Mouse (Mus musculus) hindbrain, embryonic 13.5 days (tissue): Measurements from ENCODE around the gene Baz1a. TPM values are rescaled to one million over a fixed set of nuclear protein-coding genes. Genes with fewer than 3 reads are reported as not detected.

ENCODE experiments used
- ATAC-seq: fragments of 200-750 bp; cut with Nextera tagmentation; 2 replicates; pipeline ENCODE4 v1.8.0; 2017; ENCODE audit warnings: moderate TSS enrichment; ENCODE audit not compliant: low FRiP score
- H3K27ac ChIP-seq: fragments of 300-500 bp; sonication (generic); 2 replicates; pipeline ENCODE4 v1.5.1; 2015; ENCODE audit warnings: inconsistent platforms, mild to moderate bottlenecking, moderate library complexity
- H3K27me3 ChIP-seq: fragments of 300-500 bp; sonication (generic); 2 replicates; pipeline ENCODE4 v1.6.1; 2015; ENCODE audit warnings: mild to moderate bottlenecking, inconsistent platforms
- H3K36me3 ChIP-seq: fragments of 300-500 bp; sonication (generic); 2 replicates; pipeline ENCODE4 v1.6.1; 2015; ENCODE audit warnings: mild to moderate bottlenecking, inconsistent platforms
- H3K4me1 ChIP-seq: fragments of 300-500 bp; sonication (generic); replicated peaks from 2 replicates; pipeline ENCODE4 v1.6.1; 2015; ENCODE audit warnings: inconsistent platforms
- H3K4me2 ChIP-seq: fragments of 300-500 bp; sonication (generic); 2 replicates; pipeline ENCODE4 v1.6.1; 2015; ENCODE audit warnings: inconsistent platforms, mild to moderate bottlenecking, moderate library complexity
- H3K4me3 ChIP-seq: fragments of 300-500 bp; sonication (generic); 2 replicates; pipeline ENCODE4 v1.5.1; 2015; ENCODE audit warnings: mild to moderate bottlenecking, inconsistent platforms
- H3K9ac ChIP-seq: fragments of 300-500 bp; sonication (generic); 2 replicates; pipeline ENCODE4 v1.6.1; 2015; ENCODE audit warnings: mild to moderate bottlenecking, inconsistent platforms
- H3K9me3 ChIP-seq: fragments of 300-500 bp; sonication (generic); 2 replicates; pipeline ENCODE4 v1.6.1; 2016; ENCODE audit warnings: inconsistent platforms
- WGBS: fragments of 180-500 bp; shearing (Covaris S2); methylation state at CpG from one replicate; pipeline ENCODE4 v1.1.7; 2015; 5-methylcytosine and 5-hydroxymethylcytosine counted together
- polyA plus RNA-seq: library from polyadenylated mRNA; unstranded; fragments of >200 nt; fragmentation: Nextera tagmentation; extraction: Ambion mirVana; gene quantifications from 2 replicates; pipeline ENCODE4 v1.2.1, GENCODE M21; 2015

The Baz1a gene
- polyA plus RNA-seq, 1 experiment from 2014 or later, result 12.8 TPM

DNA sequence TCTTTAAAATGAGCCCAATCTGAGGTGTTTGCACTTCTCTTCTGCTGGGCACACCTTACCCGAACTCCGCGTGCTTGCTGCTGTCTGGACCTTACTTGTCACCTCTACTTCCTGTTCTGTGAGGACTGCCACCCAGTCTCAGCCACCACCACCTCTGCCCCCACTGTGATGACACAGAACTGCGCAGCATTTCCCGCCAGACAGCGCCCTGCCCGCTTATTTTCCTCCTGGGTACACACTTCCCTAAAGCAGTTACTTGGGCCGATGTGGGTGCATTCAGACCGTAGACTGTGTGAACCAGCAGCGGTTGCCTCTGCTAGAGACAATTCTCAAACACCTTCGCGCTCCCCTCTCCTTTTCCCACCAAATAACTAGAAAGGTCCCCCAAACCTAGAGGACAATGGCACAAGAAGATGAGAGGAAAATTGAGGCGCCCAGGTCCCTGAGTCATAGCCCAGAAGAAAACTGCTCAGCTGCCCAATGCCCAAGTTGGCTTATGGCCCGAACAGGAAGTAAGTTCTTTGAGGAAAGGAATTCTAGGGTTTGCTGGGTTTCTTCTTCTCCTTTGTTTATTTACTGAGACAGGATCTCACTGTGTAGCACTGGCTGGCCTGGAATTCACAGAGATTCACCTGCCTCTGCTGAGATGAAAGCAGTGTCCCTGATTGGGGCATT, 15.0 kb downstream of the Baz1a start:
- no peaks in the 10 kb centered on the region for H3K36me3 ChIP-seq
- no peak overlapping the region for H3K4me3 ChIP-seq
- no peak overlapping the region for H3K4me2 ChIP-seq
- no peak overlapping the region for H3K9ac ChIP-seq
- WGBS, result 85% methylated on average over 14 of the region's 14 CpGs
- H3K4me1 ChIP-seq, result no peaks in the 10 kb centered on the region
- H3K27me3 ChIP-seq, result no peaks in the 10 kb centered on the region
- no peak overlapping the region for H3K27ac ChIP-seq
- H3K9me3 ChIP-seq, result no peaks in the 10 kb centered on the region
- ATAC-seq, result no peak

GRCm38 (mm10) chr12:54998411-54998810, 15.7 kb downstream of the Baz1a start:
- Histone ChIP-seq H3K36me3 (no peaks in the 10 kb centered on the region), H3K4me1 (no peaks in the 10 kb centered on the region), H3K27ac (no peak overlapping the region), H3K9me3 (no peaks in the 10 kb centered on the region), H3K4me3 (no peak overlapping the region), H3K4me2 (no peak overlapping the region), H3K9ac (no peak overlapping the region), H3K27me3 (no peaks in the 10 kb centered on the region)
- ATAC-seq, result no peak
- WGBS, result 85% methylated on average over 5 of the region's 5 CpGs

DNA sequence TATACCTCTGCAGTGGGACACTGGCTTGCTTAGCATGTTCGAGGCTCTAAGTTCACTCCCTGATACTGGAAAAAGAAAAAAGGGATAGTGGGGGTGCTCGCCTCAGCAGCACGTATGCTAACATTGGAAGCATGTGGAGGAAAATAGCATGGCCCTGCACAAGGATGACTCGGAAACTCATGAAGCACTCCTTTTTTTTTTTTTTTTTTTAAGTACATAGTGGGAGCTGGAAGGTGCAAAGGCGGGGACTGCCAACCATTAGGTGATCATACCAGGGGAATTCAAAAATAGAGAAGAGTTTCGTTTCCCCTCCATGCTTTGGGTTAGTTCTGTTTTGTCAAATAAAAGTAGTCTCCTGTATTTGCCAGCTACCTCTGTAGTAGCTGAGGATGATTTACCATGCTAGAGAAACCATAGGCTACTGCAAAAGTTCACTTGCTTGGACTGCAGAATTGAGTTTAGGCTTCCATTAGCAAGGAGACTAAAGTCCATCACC, 17.1 kb downstream of the Baz1a start:
- Histone ChIP-seq H3K4me2 (no peak overlapping the region), H3K27me3 (no peaks in the 10 kb centered on the region), H3K36me3 (no peaks in the 10 kb centered on the region), H3K27ac (no peak overlapping the region), H3K9me3 (no peaks in the 10 kb centered on the region), H3K4me1 (no peaks in the 10 kb centered on the region), H3K9ac (no peak overlapping the region), H3K4me3 (no peak overlapping the region)
- WGBS, result 89% methylated on average over 6 of the region's 6 CpGs
- ATAC-seq, result no peak

GRCm38 (mm10) chr12:54995965-54996364, 18.2 kb downstream of the Baz1a start:
- Histone ChIP-seq H3K4me1 (no peaks in the 10 kb centered on the region), H3K9ac (no peak overlapping the region), H3K4me3 (no peak overlapping the region), H3K27ac (no peak overlapping the region), H3K36me3 (no peaks in the 10 kb centered on the region), H3K27me3 (no peaks in the 10 kb centered on the region), H3K9me3 (no peaks in the 10 kb centered on the region), H3K4me2 (no peak overlapping the region)
- no peak for ATAC-seq
- WGBS, result 82% methylated on average over 3 of the region's 3 CpGs

DNA sequence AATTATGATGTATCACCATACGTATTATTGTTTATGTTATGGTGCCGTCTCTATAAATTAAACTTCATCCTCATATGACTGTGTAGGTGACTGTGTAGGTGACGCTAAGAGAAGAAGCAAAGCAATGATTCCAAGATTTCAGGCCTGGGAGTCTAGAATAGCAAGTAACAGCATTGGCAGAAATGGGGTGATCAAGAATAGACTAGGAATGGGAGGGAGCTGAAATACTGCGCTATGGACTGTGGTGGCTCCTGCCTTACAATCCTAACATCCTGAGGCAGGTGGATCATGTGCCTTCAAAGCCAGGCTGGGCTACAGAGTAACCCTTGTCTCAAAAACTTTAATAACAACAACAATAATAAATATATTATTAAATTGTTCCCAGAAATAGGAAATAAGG, 19.7 kb downstream of the Baz1a start:
- Histone ChIP-seq H3K27ac (no peak overlapping the region), H3K27me3 (no peaks in the 10 kb centered on the region), H3K9me3 (no peaks in the 10 kb centered on the region), H3K36me3 (no peaks in the 10 kb centered on the region), H3K4me3 (no peak overlapping the region), H3K9ac (no peak overlapping the region), H3K4me1 (no peaks in the 10 kb centered on the region), H3K4me2 (no peak overlapping the region)
- 93% methylated on average over 4 of the region's 4 CpGs for WGBS
- no peak for ATAC-seq

DNA sequence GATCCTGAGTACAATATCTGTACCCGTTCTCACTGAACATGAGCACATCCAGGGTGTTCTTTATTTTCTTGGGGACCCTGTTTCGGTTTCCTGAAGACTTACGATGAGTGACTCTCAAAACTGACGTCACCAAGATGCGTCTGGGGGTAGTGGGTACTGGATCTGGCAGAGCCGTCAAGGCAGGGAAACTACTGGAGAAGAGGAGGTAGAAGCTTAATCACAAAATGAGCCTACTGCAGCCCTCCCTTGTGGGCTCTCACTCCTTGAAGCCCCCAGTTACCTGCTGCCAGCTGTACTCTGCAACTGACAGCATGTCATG, 20.1 kb downstream of the Baz1a start:
- no peaks in the 10 kb centered on the region for H3K9me3 ChIP-seq
- H3K9ac ChIP-seq, result no peak overlapping the region
- no peak overlapping the region for H3K27ac ChIP-seq
- H3K4me3 ChIP-seq, result no peak overlapping the region
- no peaks in the 10 kb centered on the region for H3K36me3 ChIP-seq
- H3K4me2 ChIP-seq, result no peak overlapping the region
- no peaks in the 10 kb centered on the region for H3K27me3 ChIP-seq
- ATAC-seq, result no peak
- H3K4me1 ChIP-seq, result no peaks in the 10 kb centered on the region
- 87% methylated on average over 6 of the region's 6 CpGs for WGBS

DNA sequence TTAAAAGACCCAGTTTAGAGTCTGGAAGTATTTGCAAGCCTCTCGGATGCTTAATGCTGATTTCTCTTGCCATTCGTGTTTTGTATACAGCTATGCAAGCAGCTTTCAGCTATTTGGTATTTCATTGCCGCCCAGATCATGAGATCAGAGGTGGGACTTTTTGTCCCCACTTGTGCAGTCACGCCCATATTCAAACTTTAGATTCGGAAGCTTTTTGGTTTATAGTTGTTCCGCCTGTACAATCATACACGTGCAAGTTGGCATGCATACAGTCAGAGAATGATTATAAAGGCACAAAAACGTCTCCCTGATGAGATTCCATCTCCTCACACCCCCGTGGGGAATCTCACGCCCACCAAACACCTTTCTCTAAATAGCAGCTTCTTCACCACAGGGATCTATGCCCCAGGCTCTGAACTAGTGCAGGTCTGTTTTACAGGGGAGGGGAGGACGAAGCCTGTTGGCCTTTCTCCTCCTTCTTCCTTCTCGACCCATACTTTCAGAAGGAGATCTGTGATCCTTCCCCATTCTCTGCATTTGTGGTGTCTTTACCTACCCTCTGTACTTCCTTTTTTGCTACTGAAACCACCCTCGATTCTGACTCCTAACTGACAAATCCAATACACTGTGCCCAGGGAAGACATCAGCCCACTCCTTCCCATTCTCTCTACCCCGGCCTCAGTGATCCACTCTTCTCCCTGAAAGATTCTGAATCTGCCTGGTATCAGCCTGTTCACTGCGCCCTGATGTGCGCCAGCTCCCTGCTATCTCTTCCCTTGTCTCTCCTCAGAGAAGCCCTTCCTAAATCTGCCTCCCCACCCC, 20.7 kb downstream of the Baz1a start:
- no peaks in the 10 kb centered on the region for H3K27me3 ChIP-seq
- H3K36me3 ChIP-seq, result no peaks in the 10 kb centered on the region
- no peak overlapping the region for H3K9ac ChIP-seq
- no peak overlapping the region for H3K4me3 ChIP-seq
- H3K9me3 ChIP-seq, result no peaks in the 10 kb centered on the region
- no peak overlapping the region for H3K4me2 ChIP-seq
- no peak overlapping the region for H3K27ac ChIP-seq
- WGBS, result 77% methylated on average over 16 of the region's 16 CpGs
- H3K4me1 ChIP-seq, result no peaks in the 10 kb centered on the region
- no peak for ATAC-seq

GRCm38 (mm10) chr12:54992814-54993213, 21.3 kb downstream of the Baz1a start:
- Histone ChIP-seq H3K27me3 (no peaks in the 10 kb centered on the region), H3K4me1 (no peaks in the 10 kb centered on the region), H3K4me3 (no peak overlapping the region), H3K9me3 (no peaks in the 10 kb centered on the region), H3K9ac (no peak overlapping the region), H3K4me2 (no peak overlapping the region), H3K36me3 (no peaks in the 10 kb centered on the region), H3K27ac (no peak overlapping the region)
- 97% methylated on average over 3 of the region's 3 CpGs for WGBS
- no peak for ATAC-seq

DNA sequence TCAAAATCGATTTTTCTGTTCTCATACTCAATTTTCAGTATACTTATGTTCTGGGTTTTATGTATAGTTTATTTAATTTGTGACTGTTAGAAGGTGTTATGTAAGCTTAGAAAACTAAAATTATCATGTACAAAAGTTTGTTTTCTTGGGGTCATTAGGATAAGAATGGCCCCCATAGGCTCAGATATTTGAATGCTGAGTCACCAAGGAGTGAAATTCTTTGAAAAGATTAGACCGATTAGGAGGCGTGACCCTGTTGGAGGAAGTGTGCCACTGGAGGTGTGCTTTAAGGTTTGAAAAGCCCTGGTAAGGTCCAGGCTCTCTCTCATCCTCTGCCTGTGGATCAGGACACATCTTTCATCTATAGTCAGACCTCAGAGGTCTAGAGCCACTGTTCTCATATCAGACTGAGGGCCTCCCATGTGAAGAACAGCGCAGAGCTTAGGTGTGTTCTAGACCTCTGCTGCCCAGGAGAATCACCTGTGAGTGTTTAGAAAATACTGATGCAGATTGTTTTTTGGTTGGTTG, 25.8 kb downstream of the Baz1a start:
- H3K27me3 ChIP-seq, result no peaks in the 10 kb centered on the region
- WGBS, result 86% methylated on average over 4 of the region's 4 CpGs
- ATAC-seq, result no peak

DNA sequence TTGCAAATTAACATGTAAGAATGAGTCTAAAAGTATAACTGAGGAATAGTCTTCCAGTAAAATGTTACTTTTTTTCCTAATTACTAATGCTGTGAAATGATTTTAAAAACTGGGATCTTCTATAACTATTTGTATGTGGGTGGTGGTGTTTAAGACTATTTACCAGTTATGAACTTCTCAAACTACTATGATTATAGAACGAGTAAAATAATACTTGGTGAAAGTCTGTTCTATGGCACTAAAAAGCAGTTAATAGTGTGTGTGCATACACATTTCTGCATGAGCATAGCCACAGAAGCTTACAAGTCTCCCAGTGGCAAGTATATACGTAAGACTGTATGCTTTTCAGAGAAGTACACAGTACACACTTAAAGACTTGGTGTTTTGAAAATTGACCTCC, 27.0 kb downstream of the Baz1a start:
- no peak overlapping the region for H3K27ac ChIP-seq
- ATAC-seq, result no peak
- H3K27me3 ChIP-seq, result no peaks in the 10 kb centered on the region
- no peaks in the 10 kb centered on the region for H3K9me3 ChIP-seq
- H3K36me3 ChIP-seq, result no peaks in the 10 kb centered on the region
- no peak overlapping the region for H3K9ac ChIP-seq
- H3K4me3 ChIP-seq, result no peak overlapping the region
- peaks cover 11% of the 10 kb centered on the region for H3K4me1 ChIP-seq
- H3K4me2 ChIP-seq, result no peak overlapping the region
- 88% methylated on average over 2 of the region's 2 CpGs for WGBS

More for the DNA sequence above, 25.8 kb downstream of the Baz1a start:
- Histone ChIP-seq H3K9me3 (no peaks in the 10 kb centered on the region), H3K27ac (no peak overlapping the region), H3K36me3 (no peaks in the 10 kb centered on the region), H3K4me3 (no peak overlapping the region), H3K4me2 (no peak overlapping the region), H3K4me1 (peaks cover 11% of the 10 kb centered on the region), H3K9ac (no peak overlapping the region)

- Histone ChIP-seq H3K36me3 (no peaks in the 10 kb centered on the region), H3K9me3 (no peaks in the 10 kb centered on the region), H3K27ac (peak within 1 kb of the TSS; percentile 88), H3K4me3 (peak within 1 kb of the TSS; percentile 90), H3K27me3 (no peaks in the 10 kb centered on the region), H3K4me2 (peak within 1 kb of the TSS; percentile 95), H3K4me1 (peaks cover 11% of the 10 kb centered on the region), H3K9ac (peak within 1 kb of the TSS; percentile 86)
- under 1% methylated on average over 49 of the region's 60 CpGs for WGBS
- peak; percentile 77 for ATAC-seq
These were observed 28.0 kb downstream of the Baz1a start, which contains the start of gene Gm20403 for GRCm38 (mm10) chr12:54986052-54986717. Gene Gm20403, minus strand, starts transcription at chr12:54986529.
